In the genomic region with DNA sequence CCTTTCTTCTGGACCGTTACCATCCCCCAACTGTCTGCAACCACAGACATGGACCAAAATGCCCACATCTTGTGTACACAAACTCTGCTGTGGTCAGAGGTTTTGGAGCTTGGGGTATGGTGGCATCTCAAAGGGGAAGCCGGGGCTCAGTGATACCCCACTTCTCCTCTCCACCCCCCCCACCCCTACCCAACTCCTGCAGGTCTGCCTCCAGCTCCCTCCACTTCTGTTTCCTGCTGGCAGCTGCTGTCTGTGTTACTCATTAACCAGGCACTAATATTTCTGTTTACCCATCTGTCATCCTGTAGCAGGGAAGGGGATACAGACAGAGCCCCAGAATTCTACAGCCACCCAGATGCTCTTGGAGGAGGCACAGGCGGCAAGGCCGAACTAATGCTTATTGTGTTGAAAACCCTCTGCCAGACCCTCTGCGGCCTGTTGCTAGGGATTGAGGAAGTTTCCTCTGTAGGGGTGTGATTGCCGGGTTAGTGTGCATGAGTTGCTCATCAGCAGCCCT, we compare ENCODE assay signal across 11 mouse cellular contexts. TPM values are rescaled to one million over a fixed set of nuclear protein-coding genes. Genes with fewer than 3 reads are reported as not detected.
DNase-seq lines count a peak whose midpoint lies in the region; ATAC-seq lines count a peak whose summit lies in the region.
"Had no signal": no experiment of that assay in that cellular context is flagged by ENCODE, and none has a peak within 500 bp of the region (broad histone marks: within the 10 kb centered on the region; RNA-seq: fewer than 3 reads in every experiment).

No protein-coding gene starts in this region.

- peak; percentile 11 to 17 for DNase-seq in layer of hippocampus, adult 8-10 months (ENCODE audit: low spot score in 2 of 2)
- no peak for DNase-seq in layer of hippocampus, postnatal 25 days (ENCODE audit: extremely low spot score in 1 of 2, low spot score in 1 of 2)
- no peak for DNase-seq in limb, embryonic 10.5 days (ENCODE audit: low spot score)
- no peak for DNase-seq in gastrocnemius, postnatal 14 days
- DNase-seq in heart, adult 8-10 months (ENCODE audit: low spot score): no peak
- DNase-seq in natural killer cell, adult 2 months (ENCODE audit: low spot score in 2 of 2): no peak

- no peaks in the 10 kb centered on the region for H3K9me3 ChIP-seq in limb, embryonic 10.5 days (replicated peaks)
- H3K9me3 ChIP-seq: limb, embryonic 15.5 days had no signal

- H3K4me1 ChIP-seq in brown adipose tissue, adult 24 weeks (ENCODE audit: control insufficient read depth, insufficient read depth, insufficient read length, low read length): peaks cover 15% of the 10 kb centered on the region
- peaks cover 10% of the 10 kb centered on the region for H3K4me1 ChIP-seq in limb, embryonic 10.5 days
- H3K4me1 ChIP-seq: limb, embryonic 15.5 days had no signal

- WGBS in limb, embryonic 10.5 days: 89% methylated on average over 6 of the region's 6 CpGs

- H3K27me3 ChIP-seq in limb, embryonic 10.5 days (ENCODE audit: low read depth, poor library complexity, severe bottlenecking): no peaks in the 10 kb centered on the region
- H3K27me3 ChIP-seq: heart, embryonic 12.5 days; limb, embryonic 15.5 days had no signal

- ATAC-seq in monocyte, adult 5-6 weeks (replicated peaks; ENCODE audit: insufficient number of reproducible peaks, low FRiP score, low TSS enrichment, poor library complexity, severe bottlenecking): peak; percentile 45

- no peak overlapping the region for H3K4me3 ChIP-seq in brown adipose tissue, adult 24 weeks (ENCODE audit: insufficient read depth, low read depth, low read length)
- H3K4me3 ChIP-seq in limb, embryonic 10.5 days: no peak overlapping the region
- H3K4me3 ChIP-seq: heart, embryonic 12.5 days; limb, embryonic 15.5 days had no signal

- peak overlapping the region; percentile 61 for H3K27ac ChIP-seq in brown adipose tissue, adult 24 weeks (replicated peaks; ENCODE audit: low read depth, low read length)
- H3K27ac ChIP-seq in limb, embryonic 10.5 days: peak overlapping the region; percentile 61; the same call in 1 of the 2 replicates
- H3K27ac ChIP-seq: limb, embryonic 15.5 days had no signal

- intact Hi-C loops in gastrocnemius, postnatal 14 days (cut with DNase I; ENCODE audit: low total_unique reads): no loop called here

- H3K36me3 ChIP-seq in limb, embryonic 10.5 days: no peaks in the 10 kb centered on the region
- H3K36me3 ChIP-seq: heart, embryonic 12.5 days; limb, embryonic 15.5 days had no signal

RNA-seq across cellular contexts. Expression of gene Ffar2, which starts 11.2 kb away (rescaled TPM):
- total RNA-seq in layer of hippocampus, adult 8-10 months (2022): under 1 TPM in 1 of 4 experiments, not detected in 3; 0.20 TPM
- total RNA-seq in layer of hippocampus, postnatal 25 days (2021): not detected
- 4.8 and 7.4 TPM in 2 replicates for polyA plus RNA-seq in brown adipose tissue, adult 24 weeks (2012; ENCODE audit: insufficient read depth, insufficient read length, missing spikeins)
- not detected in 2 replicates for polyA plus RNA-seq in limb, embryonic 10.5 days (2016; fragmentation: Nextera tagmentation; extraction: Ambion mirVana)
- total RNA-seq in monocyte, adult 5-6 weeks (2017): 0.19 to 3.1 TPM (median 1.2 TPM) in 3 replicates
- total RNA-seq in gastrocnemius, postnatal 14 days (2021): under 1 TPM in 1 of 2 experiments, not detected in 1; 0.16 TPM
- total RNA-seq in heart, adult 8-10 months (2022): under 1 TPM in 2 of 4 experiments, not detected in 2; 0.25 to 0.46 TPM
- polyA plus RNA-seq: heart, embryonic 12.5 days; limb, embryonic 15.5 days had no signal

RNA-seq across cellular contexts. Expression of gene Krtdap, which starts 24.7 kb away (rescaled TPM):
- total RNA-seq in layer of hippocampus, adult 8-10 months (2022): not detected
- total RNA-seq in layer of hippocampus, postnatal 25 days (2021): not detected
- polyA plus RNA-seq in brown adipose tissue, adult 24 weeks (2012; ENCODE audit: insufficient read depth, insufficient read length, missing spikeins): 11.5 and 15.2 TPM in 2 replicates
- polyA plus RNA-seq in limb, embryonic 10.5 days (2016; fragmentation: Nextera tagmentation; extraction: Ambion mirVana): not detected in 2 replicates
- total RNA-seq in monocyte, adult 5-6 weeks (2017): not detected in 3 replicates
- total RNA-seq in gastrocnemius, postnatal 14 days (2021): 1 to 10 TPM; 3.4 to 3.6 TPM
- not detected for total RNA-seq in heart, adult 8-10 months (2022)
- polyA plus RNA-seq: cortical plate, adult 2 months; heart, embryonic 12.5 days had no signal

RNA-seq across cellular contexts. Expression of gene Ffar3, which starts 43.6 kb away (rescaled TPM):
- total RNA-seq in layer of hippocampus, adult 8-10 months (2022): not detected
- not detected for total RNA-seq in layer of hippocampus, postnatal 25 days (2021)
- not detected in 2 replicates for polyA plus RNA-seq in brown adipose tissue, adult 24 weeks (2012; ENCODE audit: insufficient read depth, insufficient read length, missing spikeins)
- polyA plus RNA-seq in limb, embryonic 10.5 days (2016; fragmentation: Nextera tagmentation; extraction: Ambion mirVana): not detected in 2 replicates
- total RNA-seq in monocyte, adult 5-6 weeks (2017): not detected in 3 replicates
- not detected for total RNA-seq in gastrocnemius, postnatal 14 days (2021)
- total RNA-seq in heart, adult 8-10 months (2022): not detected
- polyA plus RNA-seq: heart, embryonic 12.5 days; limb, embryonic 15.5 days had no signal

RNA-seq across cellular contexts. Expression of gene Dmkn, which starts 48.8 kb away (rescaled TPM):
- total RNA-seq in layer of hippocampus, adult 8-10 months (2022): 1 to 10 TPM in 1 of 4 experiments, under 1 TPM in 2, not detected in 1; 0.84 to 1.5 (median 0.95) TPM
- total RNA-seq in layer of hippocampus, postnatal 25 days (2021): 1 to 10 TPM in 1 of 2 experiments, under 1 TPM in 1; 0.66 to 1.3 TPM
- polyA plus RNA-seq in brown adipose tissue, adult 24 weeks (2012; ENCODE audit: insufficient read depth, insufficient read length, missing spikeins): 7.4 and 7.8 TPM in 2 replicates
- not detected in 2 replicates for polyA plus RNA-seq in limb, embryonic 10.5 days (2016; fragmentation: Nextera tagmentation; extraction: Ambion mirVana)
- total RNA-seq in monocyte, adult 5-6 weeks (2017): not detected in 3 replicates
- total RNA-seq in gastrocnemius, postnatal 14 days (2021): under 1 TPM in 1 of 2 experiments, not detected in 1; 0.57 TPM
- 1 to 10 TPM in 3 of 4 experiments, under 1 TPM in 1; 0.82 to 1.7 (median 1.4) TPM for total RNA-seq in heart, adult 8-10 months (2022)

RNA-seq across cellular contexts. Expression of gene Ffar1, which starts 49.0 kb away (rescaled TPM):
- total RNA-seq in layer of hippocampus, adult 8-10 months (2022): not detected
- not detected for total RNA-seq in layer of hippocampus, postnatal 25 days (2021)
- polyA plus RNA-seq in brown adipose tissue, adult 24 weeks (2012; ENCODE audit: insufficient read depth, insufficient read length, missing spikeins): not detected in 2 replicates
- polyA plus RNA-seq in limb, embryonic 10.5 days (2016; fragmentation: Nextera tagmentation; extraction: Ambion mirVana): not detected in 2 replicates
- total RNA-seq in monocyte, adult 5-6 weeks (2017): 0.10 to 1.5 TPM (median 0.32 TPM) in 3 replicates
- not detected for total RNA-seq in gastrocnemius, postnatal 14 days (2021)
- not detected for total RNA-seq in heart, adult 8-10 months (2022)
- polyA plus RNA-seq: heart, embryonic 12.5 days; limb, embryonic 15.5 days had no signal

Comparison
In these comparisons a context has a peak if more than half of its experiments do, and no peak if none do; other contexts are left out.
1. DNase-seq: peak in layer of hippocampus, adult 8-10 months (2 of 2); none in layer of hippocampus, postnatal 25 days (0 of 2), limb, embryonic 10.5 days (single experiment), gastrocnemius, postnatal 14 days (single experiment), heart, adult 8-10 months (single experiment) and natural killer cell, adult 2 months (0 of 2).